Mouse (Mus musculus) lung, postnatal 36 days (tissue): ENCODE results near the gene Atoh8.

Source experiments
- DNase-seq: peaks from one replicate; pipeline ENCODE4 v3.0.0; 2022; ENCODE audit warnings: mixed read lengths

Atoh8 gene

DNA sequence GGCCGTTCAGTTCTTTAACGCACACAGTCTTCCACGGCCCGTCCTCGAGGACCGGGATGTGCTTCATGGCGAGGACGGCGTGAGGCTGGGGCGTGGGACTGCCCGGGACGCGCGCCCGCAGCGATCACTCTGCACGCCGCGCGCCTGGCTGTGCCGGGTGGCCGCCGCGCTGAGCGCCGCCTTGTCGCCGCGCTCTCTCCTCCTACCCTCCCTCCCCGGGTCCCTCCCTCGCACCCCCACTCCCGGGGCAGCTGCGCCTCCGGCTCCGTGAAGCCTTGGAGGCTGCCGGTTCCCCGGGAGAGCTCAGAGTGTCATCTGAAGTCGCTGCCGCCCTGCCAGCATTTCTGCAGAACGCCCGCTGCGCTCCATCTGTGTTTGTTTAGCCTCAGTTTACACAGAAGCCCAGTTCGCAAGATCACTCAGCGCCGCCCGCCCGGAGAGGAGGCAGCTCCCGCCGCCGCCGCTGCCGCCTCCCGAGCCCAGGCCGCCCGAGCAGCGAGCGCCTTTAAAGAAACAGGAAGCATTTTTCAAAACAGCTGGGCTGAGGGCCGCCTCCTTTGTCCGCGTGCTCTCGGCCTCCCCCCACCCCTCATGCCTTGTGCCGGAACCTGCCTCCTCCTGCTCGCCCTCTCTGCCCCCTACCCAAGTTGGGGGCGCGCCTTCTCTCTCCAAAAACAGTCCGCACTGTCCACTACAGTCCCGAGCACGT lies at the start of gene Atoh8:
TSS of gene Atoh8 (minus strand) at position 480 of the 709 bp plus-strand sequence.
- DNase-seq = peak; percentile 77

GRCm38 (mm10) chr6:72283914-72284313 lies 48.5 kb upstream of the Atoh8 start:
- peak; percentile 87 for DNase-seq

DNA sequence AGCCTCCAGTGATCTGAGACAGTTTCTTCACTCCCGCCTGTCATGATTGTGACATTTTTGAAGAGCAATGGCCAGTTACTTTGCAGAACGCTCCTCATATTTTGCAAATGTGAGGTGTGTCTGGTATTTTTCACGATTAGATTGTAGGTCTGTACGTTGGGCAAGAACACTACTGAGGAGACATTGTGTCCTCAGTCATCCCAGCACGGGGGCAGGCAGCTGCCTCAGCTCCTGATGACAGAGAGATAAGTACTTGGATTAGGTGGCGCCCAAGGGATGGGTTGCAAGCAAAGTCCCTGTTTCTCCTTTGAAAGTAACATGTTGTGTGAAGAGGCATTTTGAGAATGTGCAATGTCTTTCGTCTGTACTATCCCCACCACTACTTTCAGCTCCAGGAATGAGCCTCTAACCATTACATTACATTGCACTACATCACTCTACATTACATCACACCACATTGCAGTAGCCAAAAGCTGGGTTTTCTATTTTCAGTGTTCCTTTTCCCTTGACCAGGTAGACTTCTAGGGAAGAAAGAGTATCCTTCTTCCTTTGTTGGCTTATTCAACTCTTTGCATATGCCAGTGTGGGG lies 45.1 kb upstream of the Atoh8 start:
- no peak for DNase-seq

- no peak for DNase-seq
Observed at GRCm38 (mm10) chr6:72279505-72279904, 44.1 kb upstream of the Atoh8 start.

DNA sequence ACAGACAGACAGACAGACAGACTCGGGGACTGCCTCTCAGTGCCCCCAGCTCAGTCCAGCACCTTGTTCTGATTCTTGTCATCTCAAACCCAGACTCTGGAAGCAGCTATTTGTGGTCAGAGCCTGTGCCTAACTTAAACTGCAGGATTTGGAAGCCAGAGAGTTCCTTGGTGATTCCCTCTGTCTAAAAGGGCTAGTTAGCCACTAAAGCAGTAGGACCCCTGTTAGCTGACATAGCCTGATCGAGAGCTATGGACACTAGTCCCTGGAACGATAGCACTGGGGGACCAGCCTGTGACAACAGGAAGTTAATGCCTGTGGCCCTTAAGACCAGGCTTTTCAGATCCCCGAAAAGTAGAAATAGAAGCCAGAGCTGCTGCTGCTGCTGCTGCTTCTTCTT lies 43.5 kb upstream of the Atoh8 start:
- no peak for DNase-seq

- DNase-seq = peak; percentile 66
Observed at GRCm38 (mm10) chr6:72277508-72278166, 42.3 kb upstream of the Atoh8 start.

DNA sequence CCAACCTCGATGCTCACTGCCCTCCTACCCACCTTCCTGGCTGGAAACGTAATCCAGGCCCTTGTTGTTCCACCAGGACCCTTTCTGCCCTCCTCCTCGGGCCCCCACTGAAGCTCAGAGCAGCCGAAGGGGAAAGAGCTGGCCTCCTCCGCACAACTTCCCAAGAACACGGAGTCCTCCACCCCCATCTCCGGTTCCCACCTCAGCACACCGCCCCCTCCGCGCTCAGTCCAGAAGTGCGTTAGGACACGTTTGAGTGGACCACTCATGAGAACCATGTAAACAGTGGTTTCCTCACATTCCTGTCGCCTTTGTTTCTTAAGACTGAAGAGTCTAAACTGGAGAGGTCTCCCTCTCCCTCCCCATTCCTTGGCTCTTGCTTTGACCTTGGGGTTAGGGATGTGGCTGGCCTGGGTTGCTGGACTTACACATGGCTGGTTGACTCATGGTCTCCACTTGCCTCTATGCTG lies 41.6 kb upstream of the Atoh8 start:
- DNase-seq = peak; percentile 89

DNA sequence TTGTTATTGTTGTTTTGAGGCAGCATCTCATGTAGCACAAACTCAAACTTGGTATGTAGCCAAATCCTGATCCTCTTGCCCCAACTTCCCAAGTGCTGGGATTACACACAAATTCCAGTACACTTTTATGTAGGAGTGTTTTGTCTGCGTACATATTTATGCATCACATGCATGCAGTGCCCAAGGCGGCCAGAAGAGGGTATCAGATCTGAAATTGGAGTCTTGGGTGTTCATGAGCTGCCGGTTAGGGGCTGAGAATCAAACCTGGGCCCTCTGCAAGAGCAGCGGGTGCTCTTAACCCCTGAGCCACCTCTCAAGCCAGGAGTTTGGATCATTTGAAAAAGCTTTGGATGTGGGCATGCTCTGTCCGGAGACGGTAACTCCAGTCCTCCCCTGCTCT lies 40.8 kb upstream of the Atoh8 start:
- peak; percentile 77 for DNase-seq

GRCm38 (mm10) chr6:72275527-72275926 lies 40.1 kb upstream of the Atoh8 start:
- DNase-seq = no peak

DNA sequence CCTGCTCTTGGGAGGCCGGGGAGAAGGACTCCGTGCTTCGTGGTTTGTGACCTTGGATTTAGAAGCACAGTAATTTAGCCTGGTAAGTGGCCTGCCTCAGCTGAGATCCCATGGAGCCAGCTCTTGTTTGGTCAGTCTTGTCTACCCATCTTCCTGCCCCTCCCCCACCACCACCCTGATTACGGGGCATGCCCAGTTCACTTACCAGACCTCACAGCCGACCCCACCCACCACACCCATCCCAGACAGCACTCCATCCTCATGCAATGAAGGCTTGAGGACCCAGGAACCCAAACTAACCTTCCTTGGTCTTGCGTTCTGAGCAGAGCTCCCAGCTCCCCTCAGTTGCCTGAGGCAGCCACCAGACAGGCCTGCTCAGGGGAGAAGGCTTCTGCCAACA lies 37.8 kb upstream of the Atoh8 start:
- no peak for DNase-seq

DNA sequence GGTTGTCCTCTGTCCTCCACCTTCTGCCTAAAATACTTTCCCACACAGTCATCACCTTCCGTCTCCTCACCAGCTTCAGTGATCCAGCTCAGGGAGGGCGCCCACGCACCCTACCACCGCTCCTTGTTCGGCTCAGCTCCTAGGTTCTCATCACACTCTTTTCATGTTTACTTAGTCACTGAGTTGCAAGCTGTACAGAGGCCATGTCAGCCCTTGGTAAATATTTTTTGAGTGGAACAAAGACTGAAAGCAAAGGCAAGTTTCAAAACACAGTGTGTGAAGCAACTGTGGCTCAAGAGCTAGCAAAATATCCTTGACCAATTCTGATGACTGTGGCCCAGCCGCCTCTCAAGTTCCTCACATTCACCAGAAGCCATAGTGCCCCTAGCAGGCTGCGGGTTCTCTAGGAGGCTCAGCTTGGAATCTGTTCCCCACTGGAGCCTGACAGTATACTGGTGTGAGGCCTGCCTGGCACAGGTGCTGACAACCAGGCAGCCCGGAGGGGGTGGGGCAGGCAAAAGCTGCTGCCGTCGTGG lies 36.9 kb upstream of the Atoh8 start:
- DNase-seq = peak; percentile 86

- no peak for DNase-seq
Observed at GRCm38 (mm10) chr6:72270952-72271519, 35.7 kb upstream of the Atoh8 start.

- DNase-seq = no peak
Observed at GRCm38 (mm10) chr6:72270258-72270657, 34.9 kb upstream of the Atoh8 start.

DNA sequence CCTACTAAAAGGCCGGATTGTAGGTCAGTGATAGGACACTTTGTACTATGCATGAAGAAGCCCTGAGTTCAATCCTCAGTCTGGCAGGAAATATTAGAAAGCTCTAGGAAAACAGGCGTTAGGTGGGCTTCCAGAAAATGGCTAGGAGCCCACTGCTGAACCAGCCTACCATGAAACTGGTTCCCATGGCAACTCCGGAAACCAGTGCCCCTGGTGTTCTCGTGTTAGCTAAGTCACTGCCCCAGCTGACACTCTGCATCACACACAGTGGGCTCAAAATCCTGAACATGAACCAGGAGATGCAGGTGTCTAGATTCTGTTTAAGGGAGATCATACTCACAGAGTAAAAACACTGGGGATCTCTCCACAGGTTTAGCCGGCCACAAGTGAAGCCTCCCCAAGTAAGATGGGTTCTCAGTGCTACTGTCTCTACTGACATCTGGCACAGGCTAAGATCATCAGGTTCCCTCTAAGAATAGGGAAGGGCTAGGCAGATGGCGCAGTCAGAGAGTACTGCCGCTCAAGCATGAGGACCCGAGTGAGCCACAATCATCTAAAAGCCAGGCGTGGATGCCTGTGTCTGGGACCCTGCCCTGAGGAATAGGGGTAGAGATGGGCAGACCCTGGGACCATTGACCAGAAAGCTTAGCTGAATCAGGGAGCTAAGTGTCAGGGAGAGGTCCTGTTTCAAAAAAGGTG lies 32.9 kb upstream of the Atoh8 start:
- no peak for DNase-seq

DNA sequence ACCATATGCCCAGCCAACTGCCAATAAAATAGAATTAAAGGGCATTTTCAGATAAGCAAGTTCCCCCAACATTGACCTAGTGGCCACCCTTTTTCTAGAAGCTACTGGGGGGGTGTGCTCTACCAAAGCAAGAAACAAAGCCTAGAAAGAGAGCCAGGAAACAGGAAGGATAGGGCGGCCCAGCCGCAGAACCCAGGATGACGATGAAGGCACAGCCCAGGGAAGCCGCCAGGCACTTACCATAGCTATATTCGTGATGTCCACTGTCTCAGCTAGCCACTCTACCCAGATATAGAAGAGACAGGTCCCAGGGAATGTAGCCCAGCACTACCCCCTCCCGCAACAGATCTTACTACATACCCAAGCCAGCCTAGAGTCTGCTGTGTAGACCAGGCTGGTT lies 30.3 kb upstream of the Atoh8 start:
- DNase-seq = peak; percentile 67

DNA sequence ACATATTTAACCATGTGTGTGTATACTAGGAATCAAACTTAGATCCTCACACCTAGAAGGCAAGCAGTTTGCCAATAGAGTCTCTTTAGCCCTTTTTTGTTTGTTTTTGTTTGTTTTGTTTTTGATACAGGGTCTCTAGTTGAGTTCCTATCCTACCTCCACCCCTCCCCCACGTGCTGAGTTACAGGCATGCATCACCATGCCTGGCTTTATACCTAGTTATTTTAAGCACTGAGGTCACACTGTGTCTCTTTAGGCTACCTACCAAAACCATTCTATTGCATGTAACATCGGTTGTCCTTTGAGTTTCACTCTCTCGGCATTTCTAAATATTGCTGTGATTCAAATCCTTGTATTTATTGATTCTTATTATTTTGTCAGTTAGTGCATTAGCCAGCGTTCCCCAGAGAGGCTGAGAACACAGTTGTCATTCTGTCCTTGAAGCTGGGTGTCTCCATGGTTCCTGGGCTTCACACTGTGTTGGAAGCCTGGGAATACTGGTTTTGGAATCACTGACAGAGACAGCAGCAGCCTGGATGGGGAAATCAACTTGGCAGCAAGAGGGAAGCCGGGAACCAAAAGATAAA lies 28.4 kb upstream of the Atoh8 start:
- no peak for DNase-seq

DNA sequence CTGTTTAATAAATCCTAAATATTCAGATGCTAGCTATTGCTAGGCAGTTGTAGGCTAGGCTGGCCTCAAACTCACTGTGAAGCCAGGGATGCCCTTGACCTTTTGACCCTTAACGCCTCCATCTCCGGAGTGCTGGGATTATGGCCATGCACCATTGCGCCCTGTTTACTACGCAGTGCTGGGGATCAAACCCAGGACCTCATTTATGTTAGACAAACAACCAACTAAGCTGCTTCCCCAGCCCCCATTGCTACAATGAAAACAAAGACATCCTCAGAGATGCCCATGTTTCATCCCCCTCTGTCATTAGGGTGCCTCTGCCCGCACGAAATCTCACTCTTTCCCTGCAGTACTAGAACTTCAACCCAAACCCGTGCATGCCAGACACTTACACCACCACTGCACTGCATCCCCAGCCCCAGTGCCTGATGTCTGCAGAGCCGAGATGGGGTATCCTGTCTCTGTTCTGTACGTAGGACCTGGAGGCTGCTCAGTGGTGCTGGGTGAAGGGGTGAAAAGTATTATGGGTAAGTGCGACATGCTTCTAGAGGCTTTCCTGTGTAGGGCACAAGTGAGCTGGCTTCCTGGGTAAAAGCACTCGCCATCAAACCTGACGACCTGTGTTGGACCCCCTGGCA lies 26.4 kb upstream of the Atoh8 start:
- no peak for DNase-seq

DNA sequence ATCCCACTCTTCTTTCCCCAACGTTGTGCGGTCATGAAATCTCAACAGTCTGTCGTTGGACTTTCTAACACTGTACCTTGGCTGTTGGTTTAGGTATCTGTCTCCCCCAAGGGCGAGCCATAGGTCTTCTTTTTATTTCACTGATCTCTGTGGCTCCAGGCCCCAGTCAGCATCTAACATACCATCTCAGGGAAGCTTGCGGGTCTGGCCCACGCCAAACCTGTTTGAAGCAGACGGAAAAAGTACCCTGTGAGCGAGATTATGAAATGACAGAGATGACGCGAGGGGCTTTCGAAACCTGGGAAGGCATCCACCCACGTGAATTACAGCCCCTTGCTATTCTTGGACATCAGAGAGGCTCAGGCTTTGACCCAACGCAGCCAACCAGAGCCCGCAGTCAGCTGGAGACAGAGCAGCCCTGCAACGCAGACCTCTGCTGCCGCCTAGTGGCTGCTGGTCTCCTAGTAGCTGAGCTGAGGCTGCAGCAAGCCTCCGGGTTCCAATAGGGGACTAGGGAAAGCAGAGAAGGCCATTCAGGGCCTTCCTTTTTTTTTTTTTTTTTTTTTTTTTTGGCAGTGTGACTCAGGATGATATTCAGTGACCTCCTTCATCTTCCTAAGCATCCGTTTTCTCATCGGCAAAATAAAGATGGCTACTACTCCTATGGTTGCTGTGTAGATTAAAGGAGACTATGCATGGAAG lies 25.8 kb upstream of the Atoh8 start:
- DNase-seq = peak; percentile 96

GRCm38 (mm10) chr6:72259474-72259873 lies 24.1 kb upstream of the Atoh8 start:
- peak; percentile 50 for DNase-seq

DNA sequence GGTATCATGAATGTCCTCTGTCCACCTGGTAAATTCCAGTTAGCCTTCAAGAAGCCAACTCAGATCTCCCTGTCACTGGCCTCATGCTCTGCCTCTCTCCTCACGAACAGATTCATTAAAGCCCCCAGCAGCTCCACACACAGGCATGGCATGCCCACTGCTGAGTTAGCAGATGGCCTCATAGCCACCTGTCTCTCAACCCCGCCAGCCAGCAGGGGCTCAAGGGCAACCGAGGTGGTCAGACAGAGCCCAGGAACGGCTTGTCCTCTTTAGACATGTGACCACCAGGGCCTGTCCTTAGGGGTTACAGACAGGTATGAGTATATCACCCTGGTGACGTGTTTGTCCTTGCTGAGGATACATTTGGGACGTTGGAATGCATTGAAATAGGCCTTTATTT lies 19.9 kb upstream of the Atoh8 start:
- no peak for DNase-seq

DNA sequence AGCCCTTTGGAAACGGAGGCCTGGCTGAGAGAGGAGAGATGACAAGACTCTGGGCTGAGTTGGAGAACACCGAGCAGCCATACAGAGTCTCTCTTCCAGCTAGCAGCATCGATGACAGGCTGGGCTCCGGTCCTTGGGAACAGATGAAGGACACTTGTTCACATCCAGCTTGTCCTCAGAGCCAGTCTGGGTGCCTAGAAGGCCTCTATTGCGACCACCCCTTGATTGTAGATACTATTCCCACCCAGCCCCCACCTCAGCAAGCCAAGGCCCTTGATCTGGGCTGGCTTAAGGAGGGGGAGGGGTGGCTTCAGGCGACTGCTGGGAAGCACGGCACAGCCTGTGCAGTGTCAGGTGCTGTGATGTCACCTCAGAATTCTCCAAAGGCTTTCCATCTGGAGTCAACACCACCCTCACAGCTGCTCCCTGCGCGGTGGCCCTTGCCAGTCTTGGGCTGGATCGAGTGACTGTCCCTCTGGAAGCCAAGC lies 19.3 kb upstream of the Atoh8 start:
- no peak for DNase-seq
